Mouse (Mus musculus): ENCODE measurements around the gene Isg20l2. TPM values are rescaled to one million over a fixed set of nuclear protein-coding genes. Genes with fewer than 3 reads are reported as not detected.

The Isg20l2 gene
- polyA plus RNA-seq, 1 experiment, result 18.4 TPM

DNA sequence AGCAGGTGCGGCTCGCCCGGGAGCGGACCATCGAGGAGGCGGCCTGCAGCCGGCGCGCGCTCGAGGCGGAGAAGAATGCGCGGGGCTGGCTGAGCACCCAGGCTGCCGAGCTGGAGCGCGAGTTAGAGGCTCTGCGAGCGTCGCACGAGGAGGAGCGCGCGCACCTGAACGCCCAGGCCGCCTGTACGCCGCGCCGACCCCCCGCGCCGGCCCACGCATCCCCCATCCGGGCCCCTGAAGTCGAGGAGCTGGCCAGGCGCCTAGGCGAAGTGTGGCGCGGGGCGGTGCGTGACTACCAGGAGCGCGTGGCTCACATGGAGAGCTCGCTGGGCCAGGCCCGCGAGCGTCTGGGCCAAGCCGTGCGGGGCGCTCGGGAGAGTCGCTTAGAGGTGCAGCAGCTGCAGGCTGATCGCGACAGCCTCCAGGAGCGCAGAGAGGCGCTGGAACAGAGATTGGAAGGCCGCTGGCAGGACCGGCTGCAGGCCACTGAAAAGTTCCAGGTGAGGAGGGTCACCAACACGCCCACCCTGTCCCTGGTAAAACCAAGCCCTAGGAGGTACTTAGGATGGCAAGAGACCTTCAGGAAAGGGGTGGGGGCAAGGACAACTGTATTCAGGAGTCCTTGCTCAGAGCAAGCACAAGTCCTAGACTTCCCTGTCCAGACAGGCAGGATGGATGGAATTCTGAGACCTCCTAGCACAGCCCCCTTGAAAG, 41.5 kb downstream of the Isg20l2 start:
- Histone ChIP-seq H3K4me1 (ENCODE audit: control insufficient read depth, insufficient read depth, low read length) (no peaks in the 10 kb centered on the region), H3K27ac (ENCODE audit: control insufficient read depth, insufficient read depth, low read depth, low read length, poor library complexity) (no peak overlapping the region; the same call in 1 of the 2 replicates), H3K4me3 (replicated peaks; ENCODE audit: control insufficient read depth, low read depth, low read length) (no peak overlapping the region)
- TF ChIP-seq CTCF (IDR thresholded peaks at IDR 0.05; ENCODE audit: control insufficient read depth, insufficient read depth, low read length) (no peak), POLR2A (IDR thresholded peaks at IDR 0.05; ENCODE audit: borderline replicate concordance, control insufficient read depth, low read depth, low read length) (no peak)
- WGBS, result 5% methylated on average over 60 of the region's 60 CpGs

DNA sequence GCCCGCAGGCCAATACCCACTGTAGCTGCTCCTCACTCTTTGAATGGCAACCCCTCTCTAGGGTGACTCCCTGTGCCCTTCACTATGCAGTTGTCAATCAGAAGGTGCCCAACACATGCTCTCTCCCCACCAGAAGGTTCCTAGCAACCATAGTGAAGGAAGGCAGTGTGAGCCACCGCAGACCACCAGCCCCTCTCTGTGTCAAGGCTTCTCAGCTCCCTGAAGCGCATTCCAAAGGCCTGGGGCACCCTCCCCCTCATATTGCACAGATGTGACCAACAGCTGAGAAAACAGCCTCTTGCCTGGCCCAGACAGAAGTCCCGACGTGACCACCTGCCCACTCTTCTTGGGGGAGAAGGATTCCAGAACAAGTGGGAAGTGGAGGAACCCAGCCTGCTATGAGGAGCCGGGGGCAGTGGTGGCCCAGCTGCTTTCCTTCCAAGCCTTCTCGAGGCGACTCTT, 42.1 kb downstream of the Isg20l2 start:
- Histone ChIP-seq H3K4me3 (replicated peaks; ENCODE audit: control insufficient read depth, low read depth, low read length) (no peak overlapping the region), H3K27ac (ENCODE audit: control insufficient read depth, insufficient read depth, low read depth, low read length, poor library complexity) (no peak overlapping the region), H3K4me1 (ENCODE audit: control insufficient read depth, insufficient read depth, low read length) (no peaks in the 10 kb centered on the region)
- WGBS, result 64% methylated on average over 8 of the region's 8 CpGs
- TF ChIP-seq POLR2A (IDR thresholded peaks at IDR 0.05; ENCODE audit: borderline replicate concordance, control insufficient read depth, low read depth, low read length), result no peak
- TF ChIP-seq CTCF (IDR thresholded peaks at IDR 0.05; ENCODE audit: control insufficient read depth, insufficient read depth, low read length), result no peak

DNA sequence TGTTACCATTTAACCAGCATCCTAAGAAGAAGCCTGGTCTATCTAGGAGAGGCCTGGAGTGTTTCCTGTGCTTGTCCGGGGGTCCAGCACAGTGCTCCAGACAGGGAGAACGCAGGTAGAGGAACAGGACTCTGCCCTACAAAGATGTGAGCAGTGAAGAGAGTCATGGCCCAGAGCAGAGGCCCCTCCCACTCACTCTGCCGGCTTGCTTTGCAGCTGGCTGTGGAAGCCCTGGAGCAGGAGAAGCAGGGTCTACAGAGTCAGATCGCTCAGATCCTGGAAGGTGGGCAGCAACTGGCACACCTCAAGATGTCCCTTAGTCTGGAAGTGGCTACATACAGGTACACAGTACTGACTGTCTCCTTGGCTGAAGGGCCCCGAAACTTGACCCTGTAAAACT, 42.7 kb downstream of the Isg20l2 start:
- 60% methylated on average over 5 of the region's 5 CpGs for WGBS
- Histone ChIP-seq H3K4me3 (replicated peaks; ENCODE audit: control insufficient read depth, low read depth, low read length) (no peak overlapping the region), H3K27ac (ENCODE audit: control insufficient read depth, insufficient read depth, low read depth, low read length, poor library complexity) (no peak overlapping the region), H3K4me1 (ENCODE audit: control insufficient read depth, insufficient read depth, low read length) (no peaks in the 10 kb centered on the region)
- TF ChIP-seq POLR2A (IDR thresholded peaks at IDR 0.05; ENCODE audit: borderline replicate concordance, control insufficient read depth, low read depth, low read length) (no peak), CTCF (IDR thresholded peaks at IDR 0.05; ENCODE audit: control insufficient read depth, insufficient read depth, low read length) (no peak)

DNA sequence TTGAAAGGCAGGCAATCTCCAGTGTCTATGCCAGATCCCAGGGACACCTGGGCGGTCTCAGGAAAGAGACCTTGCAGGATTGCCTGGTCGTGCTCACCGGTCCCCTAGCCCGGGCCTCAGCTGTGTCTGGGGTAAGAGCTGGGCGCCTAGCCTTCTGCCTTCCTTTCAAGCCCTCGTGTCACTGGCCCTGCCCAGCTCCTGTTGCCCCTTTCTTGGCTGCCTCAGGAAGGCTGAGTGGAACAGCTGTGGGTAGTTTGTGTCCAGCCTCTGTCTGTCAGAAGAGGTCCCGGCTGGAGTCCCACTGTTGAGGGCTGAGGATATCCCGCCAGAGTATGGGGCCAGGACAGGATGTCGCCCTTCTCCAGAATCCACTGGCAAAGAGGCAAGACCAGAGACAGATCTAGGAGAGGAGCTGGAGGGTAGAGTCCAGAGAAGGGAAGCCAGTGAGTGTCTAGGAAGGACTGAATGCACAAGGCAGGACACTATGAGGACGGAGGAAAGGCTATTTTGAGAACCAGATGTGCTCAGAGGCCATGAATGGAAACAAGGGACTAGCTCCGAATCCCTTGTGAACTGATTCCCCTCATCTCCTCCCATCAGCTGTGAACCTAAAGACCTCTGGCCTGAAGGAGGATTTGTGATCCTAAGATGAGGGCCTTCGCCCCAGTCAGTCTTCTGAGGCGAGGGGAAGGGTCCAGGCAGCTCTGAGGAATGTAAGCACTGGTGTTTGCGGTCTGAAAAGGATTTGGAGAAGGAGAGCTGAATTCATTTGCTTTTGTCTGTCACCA, 43.7 kb downstream of the Isg20l2 start:
- 81% methylated on average over 14 of the region's 14 CpGs for WGBS
- no peak overlapping the region for H3K4me3 ChIP-seq (replicated peaks; ENCODE audit: control insufficient read depth, low read depth, low read length)

DNA sequence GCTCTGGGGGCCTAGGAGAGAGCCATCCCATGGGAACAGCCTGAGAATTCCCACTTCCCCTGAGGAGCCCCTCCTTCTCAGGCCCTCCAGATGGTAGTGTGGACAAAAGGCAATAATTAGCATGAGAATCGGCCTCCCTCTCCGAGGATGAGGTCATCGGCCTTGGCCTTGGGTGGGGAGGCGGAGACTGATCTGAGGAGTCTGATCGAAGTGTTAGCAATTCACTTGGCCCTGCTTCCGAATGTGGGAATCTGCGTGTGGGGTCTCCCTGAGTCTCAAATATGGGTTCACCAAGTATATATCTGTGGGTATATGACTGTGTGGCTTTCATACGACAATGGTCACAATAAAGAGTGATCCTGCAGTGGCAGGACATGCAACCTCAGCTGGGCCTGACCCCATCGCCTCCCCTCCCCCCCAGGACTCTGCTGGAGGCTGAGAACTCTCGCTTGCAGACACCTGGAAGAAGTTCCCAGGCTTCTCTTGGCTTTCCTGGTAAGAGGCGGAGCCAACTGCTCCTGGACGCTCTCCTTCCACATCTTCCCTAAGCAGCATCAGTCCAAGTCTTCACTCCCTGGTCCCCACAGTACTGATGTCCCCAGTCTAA, 44.4 kb downstream of the Isg20l2 start:
- Histone ChIP-seq H3K4me3 (replicated peaks; ENCODE audit: control insufficient read depth, low read depth, low read length) (no peak overlapping the region), H3K4me1 (ENCODE audit: control insufficient read depth, insufficient read depth, low read length) (no peaks in the 10 kb centered on the region), H3K27ac (ENCODE audit: control insufficient read depth, insufficient read depth, low read depth, low read length, poor library complexity) (no peak overlapping the region)
- whole genome bisulfite sequencing, result 81% methylated on average over 12 of the region's 12 CpGs
- TF ChIP-seq POLR2A (IDR thresholded peaks at IDR 0.05; ENCODE audit: borderline replicate concordance, control insufficient read depth, low read depth, low read length), result no peak
- TF ChIP-seq CTCF (IDR thresholded peaks at IDR 0.05; ENCODE audit: control insufficient read depth, insufficient read depth, low read length), result no peak

More for the DNA sequence above, 43.7 kb downstream of the Isg20l2 start:
- TF ChIP-seq POLR2A (IDR thresholded peaks at IDR 0.05; ENCODE audit: borderline replicate concordance, control insufficient read depth, low read depth, low read length) (no peak), CTCF (IDR thresholded peaks at IDR 0.05; ENCODE audit: control insufficient read depth, insufficient read depth, low read length) (no peak)
- Histone ChIP-seq H3K4me1 (ENCODE audit: control insufficient read depth, insufficient read depth, low read length) (no peaks in the 10 kb centered on the region), H3K27ac (ENCODE audit: control insufficient read depth, insufficient read depth, low read depth, low read length, poor library complexity) (no peak overlapping the region)

DNA sequence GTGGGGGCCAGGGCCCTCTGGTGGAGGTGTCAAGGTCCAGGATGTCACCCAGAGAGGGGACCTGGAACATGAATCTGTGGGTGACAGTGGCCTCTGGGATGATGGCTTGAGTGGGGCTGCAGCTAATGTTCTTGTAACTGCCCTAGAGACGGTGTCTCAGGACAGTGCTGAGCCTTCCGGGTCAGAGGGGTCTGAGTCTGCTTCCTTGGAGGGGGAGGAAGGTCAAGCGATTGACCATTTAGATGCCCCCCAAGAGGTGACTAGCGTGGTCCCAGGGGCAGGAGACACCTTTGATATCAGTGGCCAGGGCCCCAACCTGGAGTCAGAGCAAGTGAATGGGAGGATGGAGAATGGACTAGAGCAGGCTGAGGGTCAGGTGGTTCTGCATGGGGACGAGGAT, 49.4 kb downstream of the Isg20l2 start:
- 71% methylated on average over 5 of the region's 5 CpGs for WGBS
- Histone ChIP-seq H3K27ac (ENCODE audit: control insufficient read depth, insufficient read depth, low read depth, low read length, poor library complexity) (no peak overlapping the region), H3K4me1 (ENCODE audit: control insufficient read depth, insufficient read depth, low read length) (no peaks in the 10 kb centered on the region), H3K4me3 (replicated peaks; ENCODE audit: control insufficient read depth, low read depth, low read length) (no peak overlapping the region)
- no peak for TF ChIP-seq CTCF (IDR thresholded peaks at IDR 0.05; ENCODE audit: control insufficient read depth, insufficient read depth, low read length)
- no peak for TF ChIP-seq POLR2A (IDR thresholded peaks at IDR 0.05; ENCODE audit: borderline replicate concordance, control insufficient read depth, low read depth, low read length)

DNA sequence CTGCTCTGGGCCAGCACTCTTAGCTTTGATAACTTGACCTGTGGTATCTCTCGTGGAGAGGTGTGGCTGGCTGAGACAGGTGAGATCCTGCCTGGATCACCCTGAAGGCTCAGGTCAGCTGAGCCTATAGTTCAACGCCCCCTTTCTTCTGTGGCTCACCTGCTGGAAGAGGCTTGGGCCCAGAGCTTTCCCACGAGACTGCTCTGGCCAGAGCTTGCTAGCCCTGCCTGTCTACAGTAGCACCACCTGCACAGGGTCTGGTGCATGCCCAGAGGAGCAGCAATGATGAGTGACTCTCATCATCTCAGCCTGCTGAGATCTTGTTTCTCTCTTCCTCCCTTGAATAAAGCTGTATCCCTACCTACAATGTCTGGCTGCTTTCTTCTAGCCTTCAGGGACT, 50.0 kb downstream of the Isg20l2 start:
- Histone ChIP-seq H3K4me1 (ENCODE audit: control insufficient read depth, insufficient read depth, low read length) (no peaks in the 10 kb centered on the region), H3K4me3 (replicated peaks; ENCODE audit: control insufficient read depth, low read depth, low read length) (no peak overlapping the region), H3K27ac (ENCODE audit: control insufficient read depth, insufficient read depth, low read depth, low read length, poor library complexity) (no peak overlapping the region)
- 49% methylated on average over 3 of the region's 3 CpGs for WGBS
- no peak for TF ChIP-seq CTCF (IDR thresholded peaks at IDR 0.05; ENCODE audit: control insufficient read depth, insufficient read depth, low read length)
- TF ChIP-seq POLR2A (IDR thresholded peaks at IDR 0.05; ENCODE audit: borderline replicate concordance, control insufficient read depth, low read depth, low read length), result no peak

DNA sequence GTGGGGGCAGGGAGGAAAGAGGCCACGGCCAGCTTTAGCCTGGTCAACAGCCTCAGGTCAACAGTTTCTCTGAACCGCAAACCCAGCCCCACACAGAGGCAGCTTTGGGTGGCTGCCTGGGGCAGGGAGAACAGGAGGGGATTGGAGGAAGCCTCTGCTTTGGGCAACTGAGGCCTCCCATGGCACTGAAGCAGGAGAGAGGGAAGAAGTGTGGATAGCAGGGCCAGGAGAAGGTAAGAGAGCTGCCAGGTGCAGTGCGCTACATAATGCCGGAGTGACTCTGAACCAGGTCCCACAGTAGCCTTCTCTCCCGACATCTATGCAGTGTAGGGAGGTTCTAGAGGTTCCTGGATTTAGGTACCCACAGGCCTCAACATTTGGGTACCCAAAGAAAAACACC, 50.6 kb downstream of the Isg20l2 start:
- Histone ChIP-seq H3K27ac (ENCODE audit: control insufficient read depth, insufficient read depth, low read depth, low read length, poor library complexity) (no peak overlapping the region), H3K4me3 (replicated peaks; ENCODE audit: control insufficient read depth, low read depth, low read length) (no peak overlapping the region), H3K4me1 (ENCODE audit: control insufficient read depth, insufficient read depth, low read length) (no peaks in the 10 kb centered on the region)
- WGBS, result 94% methylated on average over 5 of the region's 5 CpGs
- no peak for TF ChIP-seq CTCF (IDR thresholded peaks at IDR 0.05; ENCODE audit: control insufficient read depth, insufficient read depth, low read length)
- no peak for TF ChIP-seq POLR2A (IDR thresholded peaks at IDR 0.05; ENCODE audit: borderline replicate concordance, control insufficient read depth, low read depth, low read length)

Data from bone marrow, adult 2 months (tissue).